Mouse (Mus musculus) liver, adult 2 months (tissue): ENCODE results near the gene Csk. TPM values are rescaled to one million over a fixed set of nuclear protein-coding genes. Genes with fewer than 3 reads are reported as not detected.

ENCODE experiments used
- DNase-seq: peaks from one replicate; pipeline ENCODE4 v3.0.0-alpha.2; 2011; ENCODE audit warnings: low read depth, low spot score; ENCODE audit errors: extremely low read depth
- H3K27ac ChIP-seq: fragments of 200-500 bp; replicated peaks from 2 replicates; pipeline ENCODE4 v1.5.1; 2012; ENCODE audit warnings: low read depth, mild to moderate bottlenecking, control low read depth, inconsistent platforms, low read length; ENCODE audit not compliant: insufficient read depth
- H3K27me3 ChIP-seq: fragments of 200-500 bp; 2 replicates; pipeline ENCODE4 v1.6.1; 2012; ENCODE audit warnings: mild to moderate bottlenecking, moderate library complexity, low read length, inconsistent platforms; ENCODE audit not compliant: control insufficient read depth, insufficient read depth
- H3K36me3 ChIP-seq: fragments of 200-500 bp; 2 replicates; pipeline ENCODE4 v1.6.1; 2012; ENCODE audit warnings: low read length, inconsistent platforms; ENCODE audit not compliant: control insufficient read depth, insufficient read depth
- H3K4me1 ChIP-seq: fragments of 200-500 bp; 2 replicates; pipeline ENCODE4 v1.6.1; 2011; ENCODE audit warnings: low read length; ENCODE audit not compliant: control insufficient read depth, insufficient read depth
- H3K4me3 ChIP-seq: fragments of 200-500 bp; 2 replicates; pipeline ENCODE4 v1.5.1; 2011; ENCODE audit warnings: low read depth, mild to moderate bottlenecking, control low read depth, low read length, moderate library complexity; ENCODE audit not compliant: insufficient read depth
- H3K79me2 ChIP-seq: fragments of 200-500 bp; 2 replicates; pipeline ENCODE4 v1.6.1; 2012; ENCODE audit warnings: inconsistent platforms, mild to moderate bottlenecking, low read length, moderate library complexity; ENCODE audit not compliant: control insufficient read depth, insufficient read depth
- H3K9ac ChIP-seq: fragments of 200-500 bp; 2 replicates; pipeline ENCODE4 v1.6.1; 2012; ENCODE audit warnings: low read depth, mild to moderate bottlenecking, control low read depth, inconsistent platforms, low read length
- CTCF ChIP-seq: fragments of 200-500 bp; IDR thresholded peaks from 2 replicates; pipeline ENCODE4 v1.5.1; 2011; ENCODE audit warnings: low read depth, low read length, control low read depth
- POLR2A ChIP-seq: fragments of 200-500 bp; IDR thresholded peaks from 2 replicates; pipeline ENCODE4 v1.6.1; 2011; ENCODE audit warnings: low read length, control low read depth; ENCODE audit not compliant: insufficient read depth; ENCODE audit errors: extremely low read depth
- WGBS: fragments of 180-500 bp; shearing (Covaris S2); methylation state at CpG from one replicate; pipeline ENCODE4 v1.1.7; 2018; 5-methylcytosine and 5-hydroxymethylcytosine counted together
- polyA plus RNA-seq: library from polyadenylated mRNA; depleted of rRNA; stranded (reverse); fragments of >200 nt; gene quantifications from 2 replicates; pipeline ENCODE4 v1.2.3, GENCODE M21; 2012
- total RNA-seq: library from RNA; depleted of rRNA; stranded (reverse); fragments of >200 nt; gene quantifications from 2 replicates; pipeline ENCODE4 v1.2.3, GENCODE M21; 2014

The Csk gene
- total and polyA plus RNA-seq, 2 experiments, result 18.3 to 31.4 TPM

DNA sequence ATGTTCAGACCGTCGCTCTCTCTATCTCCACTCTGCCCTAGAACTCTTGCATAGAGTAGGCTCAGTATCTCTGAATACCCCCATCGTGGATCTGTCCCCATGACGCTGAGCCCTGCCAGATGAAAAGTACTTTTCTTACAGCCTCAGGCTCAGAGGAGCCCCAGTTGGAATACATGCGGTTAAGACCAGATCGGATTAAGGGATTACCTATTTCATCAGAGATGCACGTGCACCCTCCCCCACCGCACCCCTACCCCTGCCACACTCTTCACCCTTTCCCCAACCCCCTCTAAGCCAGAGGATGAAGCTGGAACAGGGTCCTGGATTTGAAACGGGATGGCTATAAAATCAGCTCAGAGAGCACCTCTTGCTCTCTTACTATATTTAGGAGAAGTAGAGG lies 47.9 kb downstream of the Csk start:
- H3K4me3 ChIP-seq, result no peak overlapping the region
- DNase-seq, result no peak
- H3K9ac ChIP-seq, result no peak overlapping the region
- 20% methylated on average over 9 of the region's 9 CpGs for WGBS
- no peak for TF ChIP-seq CTCF
- TF ChIP-seq POLR2A, result no peak
- H3K4me1 ChIP-seq, result no peaks in the 10 kb centered on the region
- no peaks in the 10 kb centered on the region for H3K79me2 ChIP-seq
- no peaks in the 10 kb centered on the region for H3K36me3 ChIP-seq
- H3K27ac ChIP-seq, result no peak overlapping the region
- peaks cover 4% of the 10 kb centered on the region; the same call in 1 of the 2 replicates for H3K27me3 ChIP-seq

DNA sequence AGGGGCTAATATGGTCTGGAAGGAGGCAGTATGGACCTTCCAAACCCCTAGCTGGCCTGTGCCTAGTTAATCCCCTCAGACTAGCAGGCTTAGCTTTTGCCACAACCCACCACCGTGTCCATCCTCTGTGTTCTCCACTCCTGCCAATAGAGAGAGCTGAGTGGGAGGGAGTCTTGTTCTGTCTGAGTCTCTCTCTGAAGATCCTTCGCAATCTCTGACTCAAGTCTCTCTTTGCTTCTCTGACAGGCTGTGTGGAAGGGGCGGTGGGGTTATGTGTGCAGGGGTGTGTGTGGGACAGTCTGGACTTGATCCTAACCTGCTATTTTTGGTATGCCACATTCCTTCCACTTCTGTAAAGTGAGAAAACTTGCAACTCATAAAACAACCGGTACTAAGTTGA lies 48.6 kb downstream of the Csk start:
- Histone ChIP-seq H3K36me3 (no peaks in the 10 kb centered on the region), H3K4me3 (no peak overlapping the region), H3K9ac (no peak overlapping the region), H3K27ac (no peak overlapping the region), H3K79me2 (no peaks in the 10 kb centered on the region), H3K27me3 (peaks cover 4% of the 10 kb centered on the region; the same call in 1 of the 2 replicates), H3K4me1 (no peaks in the 10 kb centered on the region)
- 77% methylated on average over 4 of the region's 4 CpGs for WGBS
- no peak for DNase-seq
- TF ChIP-seq CTCF (no peak), POLR2A (no peak)

GRCm38 (mm10) chr9:57602098-57602497 lies 51.3 kb downstream of the Csk start:
- Histone ChIP-seq H3K4me3 (no peak overlapping the region), H3K9ac (no peak overlapping the region), H3K27ac (no peak overlapping the region), H3K27me3 (peaks cover 4% of the 10 kb centered on the region; the same call in 1 of the 2 replicates), H3K36me3 (no peaks in the 10 kb centered on the region), H3K4me1 (no peaks in the 10 kb centered on the region), H3K79me2 (no peaks in the 10 kb centered on the region)
- TF ChIP-seq POLR2A (no peak), CTCF (no peak)
- DNase-seq, result no peak
- 71% methylated on average over 8 of the region's 8 CpGs for WGBS

- Histone ChIP-seq H3K36me3 (no peaks in the 10 kb centered on the region), H3K4me1 (no peaks in the 10 kb centered on the region), H3K4me3 (no peak overlapping the region), H3K27me3 (peaks cover 4% of the 10 kb centered on the region; the same call in 1 of the 2 replicates), H3K27ac (no peak overlapping the region), H3K79me2 (no peaks in the 10 kb centered on the region), H3K9ac (no peak overlapping the region)
- DNase-seq, result no peak
- TF ChIP-seq CTCF (no peak), POLR2A (no peak)
- 58% methylated on average over 2 of the region's 2 CpGs for WGBS
Observed at GRCm38 (mm10) chr9:57601353-57601706, 52.1 kb downstream of the Csk start.

DNA sequence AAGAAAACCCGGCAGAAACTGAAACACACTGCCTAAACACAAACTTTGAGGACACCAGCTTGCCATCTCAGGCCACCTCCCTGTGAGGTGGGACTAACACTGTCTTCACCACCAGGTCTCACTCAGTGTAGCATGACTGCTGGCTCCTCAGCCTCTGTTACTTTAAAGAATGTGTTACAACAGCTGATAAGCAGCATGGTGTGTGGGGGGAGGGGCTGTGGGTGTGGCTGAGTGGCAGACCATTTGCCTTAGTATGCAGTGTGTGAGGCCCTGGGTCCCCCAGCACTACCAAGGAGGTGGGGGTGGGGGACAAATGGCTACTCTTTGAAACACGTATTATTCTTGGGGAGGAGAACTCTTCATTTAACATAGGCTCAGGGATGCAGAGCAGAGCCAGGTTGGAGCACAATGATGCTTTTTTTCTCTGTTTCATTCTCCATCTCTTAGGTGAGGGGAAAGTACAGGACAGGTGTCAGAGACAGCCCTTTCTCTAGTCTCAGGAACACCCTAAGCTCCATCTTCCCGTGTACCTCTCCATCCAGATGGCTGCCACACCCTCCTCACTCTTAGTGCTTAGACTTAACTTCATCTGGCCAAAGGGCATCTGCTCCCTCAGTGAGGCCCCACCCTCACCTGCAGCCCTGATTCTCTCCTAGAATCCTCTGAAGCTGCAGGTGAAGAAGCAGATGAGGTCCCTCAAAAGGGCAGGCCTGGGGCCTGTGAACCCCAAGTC lies 52.6 kb downstream of the Csk start:
- Histone ChIP-seq H3K4me1 (no peaks in the 10 kb centered on the region), H3K9ac (no peak overlapping the region), H3K4me3 (no peak overlapping the region), H3K79me2 (no peaks in the 10 kb centered on the region), H3K36me3 (no peaks in the 10 kb centered on the region), H3K27me3 (peaks cover under 1% of the 10 kb centered on the region; the same call in 1 of the 2 replicates), H3K27ac (no peak overlapping the region)
- 43% methylated on average over 3 of the region's 3 CpGs for WGBS
- TF ChIP-seq POLR2A (no peak), CTCF (no peak)
- DNase-seq, result no peak

- Histone ChIP-seq H3K4me3 (no peak overlapping the region), H3K27ac (no peak overlapping the region), H3K27me3 (no peaks in the 10 kb centered on the region), H3K79me2 (no peaks in the 10 kb centered on the region), H3K4me1 (no peaks in the 10 kb centered on the region), H3K36me3 (0 out of 2 replicates have a peak, but pooled peaks cover 2% of the 10 kb centered on the region), H3K9ac (no peak overlapping the region)
- TF ChIP-seq CTCF (no peak), POLR2A (no peak)
- 82% methylated on average over 8 of the region's 8 CpGs for WGBS
- DNase-seq, result no peak
Observed at GRCm38 (mm10) chr9:57598851-57599563, 54.4 kb downstream of the Csk start.
